Comparison of ENCODE assay signal across 8 mouse cellular contexts in genomic region chr7:13053501-13053900, GRCm38 (mm10). TPM values are rescaled to one million over a fixed set of nuclear protein-coding genes. Genes with fewer than 3 reads are reported as not detected.
A peak's percentile ranks its signal among the peaks of the same experiment; 100 is the strongest.
DNase-seq lines count a peak whose midpoint lies in the region; ATAC-seq and TF ChIP-seq lines count a peak whose summit lies in the region.
"Had no signal": no experiment of that assay in that cellular context is flagged by ENCODE, and none has a peak within 500 bp of the region (broad histone marks: within the 10 kb centered on the region; RNA-seq: fewer than 3 reads in every experiment).

No protein-coding gene starts in this region.

- no peaks in the 10 kb centered on the region for H3K9me3 ChIP-seq in forebrain, embryonic 14.5 days (replicated peaks; ENCODE audit: control insufficient read depth, low read length)
- H3K9me3 ChIP-seq in limb, embryonic 11.5 days (ENCODE audit: control insufficient read depth, low read length) = no peaks in the 10 kb centered on the region
- no peaks in the 10 kb centered on the region for H3K9me3 ChIP-seq in neural tube, embryonic 15.5 days (replicated peaks)

- DNase-seq in layer of hippocampus, adult 2 months (ENCODE audit: low spot score in 2 of 2) = no peak
- DNase-seq in layer of hippocampus, adult 11-12 months (ENCODE audit: low spot score) = no peak
- DNase-seq in forebrain, embryonic 14.5 days (ENCODE audit: low spot score) = no peak
- DNase-seq in limb, embryonic 11.5 days (ENCODE audit: low spot score) = no peak
- DNase-seq in thymus, postnatal 14 days = no peak
- DNase-seq in gastrocnemius, postnatal 14 days = no peak

- H3K4me2 ChIP-seq in forebrain, embryonic 14.5 days (ENCODE audit: low read length) = peak overlapping the region; percentile 57
- H3K4me2 ChIP-seq in limb, embryonic 11.5 days (ENCODE audit: low read depth, severe bottlenecking) = peak overlapping the region; percentile 58
- H3K4me2 ChIP-seq in neural tube, embryonic 15.5 days = peak overlapping the region; percentile 65

- H3K4me3 ChIP-seq in layer of hippocampus, adult 2 months = peak overlapping the region; percentile 84
- peak overlapping the region; percentile 52 for H3K4me3 ChIP-seq in forebrain, embryonic 14.5 days (ENCODE audit: low read depth, low read length)
- H3K4me3 ChIP-seq in limb, embryonic 11.5 days (ENCODE audit: low read depth, low read length) = peak overlapping the region; percentile 47; the same call in 1 of the 2 replicates
- H3K4me3 ChIP-seq in neural tube, embryonic 15.5 days (replicated peaks) = peak overlapping the region; percentile 62

- intact Hi-C loops in gastrocnemius, postnatal 14 days (cut with DNase I; ENCODE audit: low total_unique reads) = loop anchor here (5.0 kb wide), 2 partner anchors 136 to 151 kb away; no protein-coding TSS in a partner anchor

- WGBS in forebrain, embryonic 14.5 days = 93% methylated on average over 2 of the region's 2 CpGs
- 89% methylated on average over 2 of the region's 2 CpGs for WGBS in limb, embryonic 11.5 days
- WGBS in neural tube, embryonic 15.5 days = 93% methylated on average over 2 of the region's 2 CpGs

- H3K27me3 ChIP-seq in forebrain, embryonic 14.5 days (replicated peaks; ENCODE audit: control insufficient read depth, insufficient read depth, low read length) = no peaks in the 10 kb centered on the region
- no peaks in the 10 kb centered on the region for H3K27me3 ChIP-seq in limb, embryonic 11.5 days (ENCODE audit: control insufficient read depth, insufficient read depth, low read length)
- H3K27me3 ChIP-seq in neural tube, embryonic 15.5 days (replicated peaks) = no peaks in the 10 kb centered on the region

- peak overlapping the region; percentile 99; the same call in 1 of the 2 replicates for H3K27ac ChIP-seq in layer of hippocampus, adult 2 months
- H3K27ac ChIP-seq in forebrain, embryonic 14.5 days (ENCODE audit: low read depth, low read length) = no peak overlapping the region
- H3K27ac ChIP-seq in limb, embryonic 11.5 days (replicated peaks; ENCODE audit: low read depth, low read length) = no peak overlapping the region
- peak overlapping the region; percentile 97 for H3K27ac ChIP-seq in neural tube, embryonic 15.5 days (replicated peaks)

- no peak for TF ChIP-seq CTCF in layer of hippocampus, adult 2 months (conservative IDR thresholded peaks at IDR 0.05)

- no peak for ATAC-seq in forebrain, embryonic 14.5 days
- ATAC-seq in limb, embryonic 11.5 days (ENCODE audit: insufficient number of reproducible peaks, low FRiP score, low TSS enrichment, low read depth) = no peak
- ATAC-seq in neural tube, embryonic 15.5 days (ENCODE audit: low FRiP score) = no peak

- H3K9ac ChIP-seq in forebrain, embryonic 14.5 days (ENCODE audit: low read length) = peak overlapping the region; percentile 70
- no peak overlapping the region for H3K9ac ChIP-seq in limb, embryonic 11.5 days (ENCODE audit: low read length)
- peak overlapping the region; percentile 63 for H3K9ac ChIP-seq in neural tube, embryonic 15.5 days (replicated peaks)

- 0 out of 2 replicates have a peak, but pooled peaks cover 2% of the 10 kb centered on the region for H3K36me3 ChIP-seq in forebrain, embryonic 14.5 days (ENCODE audit: control insufficient read depth, insufficient read depth, low read length)
- no peaks in the 10 kb centered on the region for H3K36me3 ChIP-seq in limb, embryonic 11.5 days (ENCODE audit: control insufficient read depth, insufficient read depth, low read length)
- peaks cover 3% of the 10 kb centered on the region; the same call in 1 of the 2 replicates for H3K36me3 ChIP-seq in neural tube, embryonic 15.5 days

- peaks cover 4% of the 10 kb centered on the region; the same call in 1 of the 2 replicates for H3K4me1 ChIP-seq in forebrain, embryonic 14.5 days (ENCODE audit: control insufficient read depth, insufficient read depth, low read length)
- H3K4me1 ChIP-seq in limb, embryonic 11.5 days (ENCODE audit: control insufficient read depth, insufficient read depth, low read length) = no peaks in the 10 kb centered on the region
- peaks cover 12% of the 10 kb centered on the region for H3K4me1 ChIP-seq in neural tube, embryonic 15.5 days

RNA-seq across cellular contexts. Expression of gene Mzf1, which starts 1.1 kb away (rescaled TPM):
- total RNA-seq in layer of hippocampus, adult 2 months (2021) = 10 to 100 TPM; 15.7 to 17.8 TPM
- polyA plus RNA-seq in forebrain, embryonic 14.5 days (2014; fragmentation: Nextera tagmentation; extraction: Ambion mirVana) = 4.0 and 6.3 TPM in 2 replicates
- polyA plus RNA-seq in limb, embryonic 11.5 days (2014; fragmentation: Nextera tagmentation; extraction: Ambion mirVana) = 2.3 TPM in 2 replicates
- 7.7 and 8.8 TPM in 2 replicates for polyA plus RNA-seq in neural tube, embryonic 15.5 days (2015; fragmentation: Nextera tagmentation; extraction: Ambion mirVana)
- total RNA-seq in gastrocnemius, postnatal 14 days (2021) = under 1 TPM; 0.80 to 0.98 TPM

RNA-seq across cellular contexts. Expression of gene Ube2m, which starts 15.4 kb away (rescaled TPM):
- total RNA-seq in layer of hippocampus, adult 2 months (2021) = 100 to 1,000 TPM; 190 to 199 TPM
- polyA plus RNA-seq in forebrain, embryonic 14.5 days (2014; fragmentation: Nextera tagmentation; extraction: Ambion mirVana) = 73.4 and 77.9 TPM in 2 replicates
- 199 TPM in 2 replicates for polyA plus RNA-seq in limb, embryonic 11.5 days (2014; fragmentation: Nextera tagmentation; extraction: Ambion mirVana)
- 129 and 149 TPM in 2 replicates for polyA plus RNA-seq in neural tube, embryonic 15.5 days (2015; fragmentation: Nextera tagmentation; extraction: Ambion mirVana)
- total RNA-seq in gastrocnemius, postnatal 14 days (2021) = 100 to 1,000 TPM; 141 to 149 TPM

RNA-seq across cellular contexts. Expression of gene Chmp2a, which starts 18.9 kb away (rescaled TPM):
- total RNA-seq in layer of hippocampus, adult 2 months (2021) = 100 to 1,000 TPM; 133 to 141 TPM
- 189 and 215 TPM in 2 replicates for polyA plus RNA-seq in forebrain, embryonic 14.5 days (2014; fragmentation: Nextera tagmentation; extraction: Ambion mirVana)
- 84.2 and 93.8 TPM in 2 replicates for polyA plus RNA-seq in limb, embryonic 11.5 days (2014; fragmentation: Nextera tagmentation; extraction: Ambion mirVana)
- polyA plus RNA-seq in neural tube, embryonic 15.5 days (2015; fragmentation: Nextera tagmentation; extraction: Ambion mirVana) = 165 and 170 TPM in 2 replicates
- 100 to 1,000 TPM in 1 of 2 experiments, 10 to 100 TPM in 1; 95.6 to 103 TPM for total RNA-seq in gastrocnemius, postnatal 14 days (2021)

RNA-seq across cellular contexts. Expression of gene Vmn1r85, which starts 41.5 kb away (rescaled TPM):
- not detected for total RNA-seq in layer of hippocampus, adult 2 months (2021)
- 0.04 and 0.06 TPM in 2 replicates for polyA plus RNA-seq in forebrain, embryonic 14.5 days (2014; fragmentation: Nextera tagmentation; extraction: Ambion mirVana)
- polyA plus RNA-seq in limb, embryonic 11.5 days (2014; fragmentation: Nextera tagmentation; extraction: Ambion mirVana) = not detected in 2 replicates
- 0.12 and 0.20 TPM in 2 replicates for polyA plus RNA-seq in neural tube, embryonic 15.5 days (2015; fragmentation: Nextera tagmentation; extraction: Ambion mirVana)
- not detected for total RNA-seq in gastrocnemius, postnatal 14 days (2021)
- total RNA-seq: layer of hippocampus, postnatal 36 days had no signal

RNA-seq across cellular contexts. Expression of gene Zbtb45, which starts 43.7 kb away (rescaled TPM):
- total RNA-seq in layer of hippocampus, adult 2 months (2021) = 10 to 100 TPM; 32.9 to 34.8 TPM
- 34.7 and 41.1 TPM in 2 replicates for polyA plus RNA-seq in forebrain, embryonic 14.5 days (2014; fragmentation: Nextera tagmentation; extraction: Ambion mirVana)
- polyA plus RNA-seq in limb, embryonic 11.5 days (2014; fragmentation: Nextera tagmentation; extraction: Ambion mirVana) = 30.6 and 31.5 TPM in 2 replicates
- polyA plus RNA-seq in neural tube, embryonic 15.5 days (2015; fragmentation: Nextera tagmentation; extraction: Ambion mirVana) = 37.6 and 38.7 TPM in 2 replicates
- 1 to 10 TPM; 4.7 to 5.1 TPM for total RNA-seq in gastrocnemius, postnatal 14 days (2021)

Comparison
In these comparisons a context has a peak if more than half of its experiments do, and no peak if none do; other contexts are left out.
1. H3K27ac ChIP-seq: peak in layer of hippocampus, adult 2 months (single experiment) and neural tube, embryonic 15.5 days (single experiment); none in forebrain, embryonic 14.5 days (single experiment) and limb, embryonic 11.5 days (single experiment).
2. Peak in every context shown above with its lines, with median percentiles within 50 percentile points of each other: H3K4me3 ChIP-seq and H3K4me2 ChIP-seq.